Mouse (Mus musculus) MEL (cell line): ENCODE measurements around the gene Sox5. TPM values are rescaled to one million over a fixed set of nuclear protein-coding genes. Genes with fewer than 3 reads are reported as not detected.

Experiments
- DNase-seq: peaks from one replicate; pipeline ENCODE4 v3.0.0; 2011; ENCODE audit warnings: low read depth, low spot score
- H3K27ac ChIP-seq: 2 replicates; pipeline ENCODE4 v1.5.1; 2012; ENCODE audit warnings: low read depth, mild to moderate bottlenecking, control low read depth, low read length, moderate library complexity; ENCODE audit not compliant: control insufficient read depth
- H3K27me3 ChIP-seq, 2 experiments: fragments of 150-350 bp in 1 of 2; sonication (generic) in 1 of 2; 2 replicates each; pipeline ENCODE4 v1.6.1; 2012; ENCODE audit warnings: low read length in 2 of 2, mild to moderate bottlenecking in 2 of 2, improper control_type of control experiment in 1 of 2, moderate library complexity in 1 of 2; ENCODE audit not compliant: insufficient read depth in 2 of 2, control insufficient read depth in 1 of 2
- H3K36me3 ChIP-seq, 2 experiments: 2 replicates each; pipeline ENCODE4 v1.6.1; 2012 to 2014; ENCODE audit warnings: low read length in 2 of 2, improper control_type of control experiment in 1 of 2, inconsistent platforms in 1 of 2, mild to moderate bottlenecking in 1 of 2; ENCODE audit not compliant: insufficient read depth in 2 of 2, control insufficient read depth in 1 of 2
- H3K4me1 ChIP-seq, 2 experiments: fragments of 150-350 bp in 1 of 2; sonication (generic) in 1 of 2; 2 replicates each; pipeline ENCODE4 v1.6.1; 2012; ENCODE audit warnings: low read length in 2 of 2, improper control_type of control experiment in 1 of 2, mild to moderate bottlenecking in 1 of 2; ENCODE audit not compliant: insufficient read depth in 2 of 2, control insufficient read depth in 1 of 2
- H3K4me3 ChIP-seq, 2 experiments: fragments of 150-350 bp in 1 of 2; sonication (generic) in 1 of 2; 2 replicates each; pipeline ENCODE4 v1.5.1; 2012; ENCODE audit warnings: low read depth in 2 of 2, low read length in 2 of 2, mild to moderate bottlenecking in 2 of 2, moderate library complexity in 2 of 2, control low read depth in 1 of 2, improper control_type of control experiment in 1 of 2; ENCODE audit not compliant: control insufficient read depth in 1 of 2, insufficient read depth in 1 of 2
- H3K79me2 ChIP-seq: 2 replicates; pipeline ENCODE4 v1.6.1; 2012; ENCODE audit warnings: mild to moderate bottlenecking, low read length, moderate library complexity; ENCODE audit not compliant: control insufficient read depth, poor library complexity, insufficient read depth
- H3K9ac ChIP-seq: 2 replicates; pipeline ENCODE4 v1.6.1; 2012; ENCODE audit warnings: low read depth, mild to moderate bottlenecking, control low read depth, low read length, moderate library complexity; ENCODE audit not compliant: control insufficient read depth, poor library complexity, severe bottlenecking
- H3K9me3 ChIP-seq: fragments of 150-350 bp; sonication (generic); replicated peaks from 2 replicates; pipeline ENCODE4 v1.6.1; 2012; ENCODE audit warnings: mild to moderate bottlenecking, low read length, improper control_type of control experiment, moderate library complexity; ENCODE audit not compliant: insufficient read depth
- BHLHE40 ChIP-seq: IDR thresholded peaks from 2 replicates; pipeline ENCODE4 v1.6.1; 2012; ENCODE audit warnings: low read depth, mild to moderate bottlenecking, inconsistent platforms, low read length, improper control_type of control experiment, borderline replicate concordance
- CHD1 ChIP-seq: IDR thresholded peaks from 2 replicates; pipeline ENCODE4 v1.6.1; 2012; ENCODE audit warnings: low read depth, mild to moderate bottlenecking, inconsistent platforms, low read length, improper control_type of control experiment
- CTCF ChIP-seq, 3 experiments: IDR thresholded peaks in 2 of 3; conservative IDR thresholded peaks in 1 of 3; 2 replicates each; pipeline ENCODE4 v1.5.1; 2011 to 2012; ENCODE audit warnings: low read length in 3 of 3, low read depth in 2 of 3, mild to moderate bottlenecking in 2 of 3, improper control_type of control experiment in 1 of 3, inconsistent platforms in 1 of 3, mixed read lengths in 1 of 3, moderate library complexity in 1 of 3; ENCODE audit not compliant: control insufficient read depth in 1 of 3, insufficient read depth in 1 of 3, poor library complexity in 1 of 3, severe bottlenecking in 1 of 3
- ELF1 ChIP-seq: IDR thresholded peaks from 2 replicates; pipeline ENCODE4 v1.6.1; 2014; ENCODE audit warnings: low read depth, mild to moderate bottlenecking, inconsistent platforms, low read length, improper control_type of control experiment, moderate library complexity
- EP300 ChIP-seq, 2 experiments: IDR thresholded peaks; 2 replicates each; pipeline ENCODE4 v1.6.1; 2011; ENCODE audit warnings: improper control_type of control experiment in 2 of 2, low read length in 2 of 2, low read depth in 1 of 2, mild to moderate bottlenecking in 1 of 2
- JUND ChIP-seq: IDR thresholded peaks from 2 replicates; pipeline ENCODE4 v1.6.1; 2011; ENCODE audit warnings: low read depth, mild to moderate bottlenecking, improper control_type of control experiment, low read length
- MAX ChIP-seq: IDR thresholded peaks from 2 replicates; pipeline ENCODE4 v1.6.1; 2011; ENCODE audit warnings: low read length, improper control_type of control experiment
- MAZ ChIP-seq: IDR thresholded peaks from 2 replicates; pipeline ENCODE4 v1.6.1; 2012; ENCODE audit warnings: low read depth, mild to moderate bottlenecking, inconsistent platforms, low read length, improper control_type of control experiment
- MYC ChIP-seq: IDR thresholded peaks from 2 replicates; pipeline ENCODE4 v1.6.1; 2011; ENCODE audit warnings: low read depth, mild to moderate bottlenecking, low read length, improper control_type of control experiment, moderate library complexity
- POLR2A ChIP-seq, 2 experiments: IDR thresholded peaks; 2 replicates each; pipeline ENCODE4 v1.6.1; 2011 to 2012; ENCODE audit warnings: low read length in 2 of 2, mild to moderate bottlenecking in 2 of 2, control low read depth in 1 of 2, improper control_type of control experiment in 1 of 2, low read depth in 1 of 2, moderate library complexity in 1 of 2; ENCODE audit not compliant: control insufficient read depth in 1 of 2, insufficient read depth in 1 of 2, poor library complexity in 1 of 2
- POLR2AphosphoS2 ChIP-seq: IDR thresholded peaks from 2 replicates; pipeline ENCODE4 v1.6.1; 2011; ENCODE audit warnings: low read length, improper control_type of control experiment
- RAD21 ChIP-seq: IDR thresholded peaks from 2 replicates; pipeline ENCODE4 v1.6.1; 2011; ENCODE audit warnings: mild to moderate bottlenecking, low read depth, low read length, improper control_type of control experiment
- RCOR1 ChIP-seq: IDR thresholded peaks from 2 replicates; pipeline ENCODE4 v1.6.1; 2012; ENCODE audit warnings: low read depth, mild to moderate bottlenecking, inconsistent platforms, low read length, improper control_type of control experiment
- SMC3 ChIP-seq: IDR thresholded peaks from 2 replicates; pipeline ENCODE4 v1.6.1; 2011; ENCODE audit warnings: low read depth, low read length, improper control_type of control experiment
- TCF12 ChIP-seq: IDR thresholded peaks from 2 replicates; pipeline ENCODE4 v1.6.1; 2014; ENCODE audit warnings: low read depth, mild to moderate bottlenecking, inconsistent platforms, low read length, improper control_type of control experiment, moderate library complexity
- USF1 ChIP-seq: IDR thresholded peaks from 2 replicates; pipeline ENCODE4 v1.6.1; 2014; ENCODE audit warnings: low read depth, mild to moderate bottlenecking, inconsistent platforms, low read length, improper control_type of control experiment, moderate library complexity
- USF2 ChIP-seq, 2 experiments: IDR thresholded peaks; 2 replicates each; pipeline ENCODE4 v1.6.1; 2011 to 2012; ENCODE audit warnings: improper control_type of control experiment in 2 of 2, low read length in 2 of 2, borderline replicate concordance in 1 of 2, inconsistent platforms in 1 of 2, low read depth in 1 of 2, mild to moderate bottlenecking in 1 of 2; ENCODE audit not compliant: insufficient read depth in 1 of 2
- ZNF384 ChIP-seq: IDR thresholded peaks from 2 replicates; pipeline ENCODE4 v1.6.1; 2012; ENCODE audit warnings: low read depth, mild to moderate bottlenecking, inconsistent platforms, low read length, improper control_type of control experiment
- polyA plus RNA-seq, 2 experiments: library from polyadenylated mRNA; stranded (reverse) in 1 of 2; unstranded in 1 of 2; fragments of >175 nt in 1 of 2; fragments of >200 nt in 1 of 2; gene quantifications; 2 replicates each; pipeline versions ENCODE4 v1.2.1 to v1.2.4; 2012; ENCODE audit warnings: low replicate concordance in 2 of 2, low read depth in 1 of 2; ENCODE audit not compliant: insufficient read length in 2 of 2, insufficient read depth in 1 of 2, missing spikeins in 1 of 2
- total RNA-seq: library from RNA; depleted of rRNA; stranded (reverse); fragments of 300-350 nt; gene quantifications from 2 replicates; pipeline ENCODE4 v1.2.3, GENCODE M21; 2012

Gene Sox5
- total and polyA plus RNA-seq, 3 experiments: 0.19 to 3.0 TPM; not detected in 1

GRCm38 (mm10) chr6:144119961-144120360 lies 661.8 kb downstream of the Sox5 start:
- Histone ChIP-seq H3K36me3 (no peaks in the 10 kb centered on the region), H3K9ac (no peak overlapping the region), H3K4me1 (no peaks in the 10 kb centered on the region), H3K27me3 (no peaks in the 10 kb centered on the region), H3K4me3 (no peak overlapping the region), H3K79me2 (no peaks in the 10 kb centered on the region), H3K9me3 (no peaks in the 10 kb centered on the region), H3K27ac (no peak overlapping the region)
- no peak for DNase-seq
- TF ChIP-seq CHD1 (no peak), MAX (no peak), POLR2A (IDR thresholded peaks at IDR 0.05; ENCODE audit: control insufficient read depth in 1 of 2, insufficient read depth in 1 of 2, low read depth in 1 of 2, low read length in 2 of 2, poor library complexity in 1 of 2) (no peak), BHLHE40 (no peak), MYC (no peak), POLR2AphosphoS2 (no peak), USF2 (IDR thresholded peaks at IDR 0.05; ENCODE audit: borderline replicate concordance in 1 of 2, insufficient read depth in 1 of 2, low read depth in 1 of 2, low read length in 2 of 2) (no peak), USF1 (no peak), TCF12 (no peak), CTCF (IDR thresholded peaks at IDR 0.05 in 2 of 3, conservative IDR thresholded peaks at IDR 0.05 in 1 of 3; ENCODE audit: control insufficient read depth in 1 of 3, insufficient read depth in 1 of 3, low read depth in 2 of 3, low read length in 3 of 3, poor library complexity in 1 of 3, severe bottlenecking in 1 of 3) (no peak), RCOR1 (no peak), SMC3 (no peak), EP300 (IDR thresholded peaks at IDR 0.05; ENCODE audit: low read depth in 1 of 2, low read length in 2 of 2) (no peak), ELF1 (no peak), ZNF384 (no peak), RAD21 (no peak), MAZ (no peak), JUND (no peak)

- no peak for DNase-seq
- Histone ChIP-seq H3K36me3 (no peaks in the 10 kb centered on the region), H3K9ac (no peak overlapping the region), H3K4me3 (no peak overlapping the region), H3K9me3 (no peaks in the 10 kb centered on the region), H3K79me2 (no peaks in the 10 kb centered on the region), H3K27me3 (no peaks in the 10 kb centered on the region), H3K4me1 (no peaks in the 10 kb centered on the region), H3K27ac (no peak overlapping the region)
- TF ChIP-seq MAX: no peak
Measured at GRCm38 (mm10) chr6:144116646-144117045, 665.1 kb downstream of the Sox5 start.
